Comparison of ENCODE assay signal across 16 mouse cellular contexts in genomic region chr17:27954629-27955402, GRCm38 (mm10). TPM values are rescaled to one million over a fixed set of nuclear protein-coding genes. Genes with fewer than 3 reads are reported as not detected.
A peak's percentile ranks its signal among the peaks of the same experiment; 100 is the strongest.
DNase-seq lines count a peak whose midpoint lies in the region; ATAC-seq lines count a peak whose summit lies in the region.
"Had no signal": no experiment of that assay in that cellular context is flagged by ENCODE, and none has a peak within 500 bp of the region (broad histone marks: within the 10 kb centered on the region; RNA-seq: fewer than 3 reads in every experiment).

No protein-coding gene starts in this region.

- H3K36me3 ChIP-seq in hindbrain, embryonic 10.5 days: no peaks in the 10 kb centered on the region
- H3K36me3 ChIP-seq in hindbrain, embryonic 11.5 days (ENCODE audit: control insufficient read depth, insufficient read depth, low read length): no peaks in the 10 kb centered on the region
- no peaks in the 10 kb centered on the region for H3K36me3 ChIP-seq in midbrain, embryonic 11.5 days (ENCODE audit: control insufficient read depth, insufficient read depth, low read length)
- no peaks in the 10 kb centered on the region for H3K36me3 ChIP-seq in midbrain, embryonic 15.5 days (replicated peaks)
- no peaks in the 10 kb centered on the region for H3K36me3 ChIP-seq in hindbrain, embryonic 16.5 days (ENCODE audit: control insufficient read depth, insufficient read depth, low read length)
- H3K36me3 ChIP-seq: embryonic facial prominence, embryonic 13.5 days; forebrain, embryonic 12.5 days; heart, embryonic 15.5 days had no signal

- DNase-seq in hindbrain, embryonic 10.5 days (ENCODE audit: low spot score): no peak
- DNase-seq in hindbrain, embryonic 11.5 days (ENCODE audit: low spot score): no peak
- peak; percentile 83 for DNase-seq in midbrain, embryonic 11.5 days (ENCODE audit: low spot score, missing footprints)
- no peak for DNase-seq in layer of hippocampus, adult 9-11 months
- no peak for DNase-seq in right cerebral cortex, postnatal 14 days
- DNase-seq: cerebellum, adult 8-10 months; gastrocnemius, postnatal 10 days; lung, postnatal 14 days; thymus, adult 2 months had no signal

- no peaks in the 10 kb centered on the region for H3K9me3 ChIP-seq in hindbrain, embryonic 10.5 days
- H3K9me3 ChIP-seq in hindbrain, embryonic 11.5 days (ENCODE audit: control insufficient read depth, low read length): no peaks in the 10 kb centered on the region
- H3K9me3 ChIP-seq in midbrain, embryonic 11.5 days (ENCODE audit: control insufficient read depth, low read length): no peaks in the 10 kb centered on the region
- H3K9me3 ChIP-seq in midbrain, embryonic 15.5 days: no peaks in the 10 kb centered on the region
- no peaks in the 10 kb centered on the region for H3K9me3 ChIP-seq in hindbrain, embryonic 16.5 days (ENCODE audit: control insufficient read depth, low read length)
- H3K9me3 ChIP-seq: embryonic facial prominence, embryonic 13.5 days; forebrain, embryonic 12.5 days; heart, embryonic 15.5 days had no signal

- ATAC-seq in hindbrain, embryonic 11.5 days (ENCODE audit: low FRiP score): no peak
- no peak for ATAC-seq in midbrain, embryonic 11.5 days (ENCODE audit: low FRiP score)
- no peak for ATAC-seq in midbrain, embryonic 15.5 days (replicated peaks)
- no peak for ATAC-seq in hindbrain, embryonic 16.5 days
- ATAC-seq: CD4-positive, CD25-positive, alpha-beta regulatory T cell, adult 4 months; intestine, embryonic 16.5 days had no signal

- 0 out of 2 replicates have a peak overlapping the region, but pooled peaks have one; percentile 23 for H3K27ac ChIP-seq in hindbrain, embryonic 10.5 days
- H3K27ac ChIP-seq in hindbrain, embryonic 11.5 days (ENCODE audit: low read depth, low read length): no peak overlapping the region
- H3K27ac ChIP-seq in midbrain, embryonic 11.5 days (ENCODE audit: low read depth, low read length): no peak overlapping the region
- no peak overlapping the region for H3K27ac ChIP-seq in midbrain, embryonic 15.5 days
- H3K27ac ChIP-seq in hindbrain, embryonic 16.5 days (ENCODE audit: low read depth, low read length): 0 out of 2 replicates have a peak overlapping the region, but pooled peaks have one; percentile 32
- H3K27ac ChIP-seq: embryonic facial prominence, embryonic 13.5 days; forebrain, embryonic 12.5 days; heart, embryonic 15.5 days had no signal

- no peaks in the 10 kb centered on the region for H3K27me3 ChIP-seq in hindbrain, embryonic 10.5 days (ENCODE audit: insufficient read depth, poor library complexity, severe bottlenecking)
- H3K27me3 ChIP-seq in hindbrain, embryonic 11.5 days (ENCODE audit: control insufficient read depth, insufficient read depth, low read length): no peaks in the 10 kb centered on the region
- H3K27me3 ChIP-seq in midbrain, embryonic 11.5 days (ENCODE audit: control insufficient read depth, insufficient read depth, low read length): no peaks in the 10 kb centered on the region
- H3K27me3 ChIP-seq in midbrain, embryonic 15.5 days (replicated peaks): no peaks in the 10 kb centered on the region
- H3K27me3 ChIP-seq in hindbrain, embryonic 16.5 days (replicated peaks; ENCODE audit: control insufficient read depth, insufficient read depth, low read length): no peaks in the 10 kb centered on the region
- H3K27me3 ChIP-seq: embryonic facial prominence, embryonic 13.5 days; forebrain, embryonic 12.5 days; heart, embryonic 15.5 days had no signal

- peaks cover 11% of the 10 kb centered on the region for H3K4me1 ChIP-seq in hindbrain, embryonic 10.5 days (replicated peaks)
- no peaks in the 10 kb centered on the region for H3K4me1 ChIP-seq in hindbrain, embryonic 11.5 days (replicated peaks; ENCODE audit: control insufficient read depth, insufficient read depth, low read length)
- no peaks in the 10 kb centered on the region for H3K4me1 ChIP-seq in midbrain, embryonic 11.5 days (ENCODE audit: control insufficient read depth, insufficient read depth, low read length)
- 0 out of 2 replicates have a peak, but pooled peaks cover 4% of the 10 kb centered on the region for H3K4me1 ChIP-seq in midbrain, embryonic 15.5 days
- H3K4me1 ChIP-seq in hindbrain, embryonic 16.5 days (ENCODE audit: control insufficient read depth, insufficient read depth, low read depth, low read length): peaks cover 2% of the 10 kb centered on the region
- H3K4me1 ChIP-seq: forebrain, embryonic 12.5 days had no signal

- 68% methylated on average over 14 of the region's 14 CpGs for WGBS in hindbrain, embryonic 10.5 days
- 67% methylated on average over 14 of the region's 14 CpGs for WGBS in hindbrain, embryonic 11.5 days
- WGBS in midbrain, embryonic 11.5 days: 72% methylated on average over 14 of the region's 14 CpGs
- WGBS in midbrain, embryonic 15.5 days: 71% methylated on average over 14 of the region's 14 CpGs
- WGBS in hindbrain, embryonic 16.5 days: 70% methylated on average over 14 of the region's 14 CpGs

- no peak overlapping the region for H3K4me2 ChIP-seq in hindbrain, embryonic 11.5 days (replicated peaks; ENCODE audit: low read depth, low read length)
- no peak overlapping the region for H3K4me2 ChIP-seq in midbrain, embryonic 11.5 days
- H3K4me2 ChIP-seq in midbrain, embryonic 15.5 days: no peak overlapping the region
- no peak overlapping the region for H3K4me2 ChIP-seq in hindbrain, embryonic 16.5 days (ENCODE audit: low read length)
- H3K4me2 ChIP-seq: embryonic facial prominence, embryonic 13.5 days; forebrain, embryonic 12.5 days; heart, embryonic 15.5 days had no signal

- no peak overlapping the region for H3K4me3 ChIP-seq in hindbrain, embryonic 10.5 days
- no peak overlapping the region for H3K4me3 ChIP-seq in hindbrain, embryonic 11.5 days (ENCODE audit: low read depth, low read length)
- H3K4me3 ChIP-seq in midbrain, embryonic 11.5 days (ENCODE audit: low read depth, low read length): no peak overlapping the region
- H3K4me3 ChIP-seq in midbrain, embryonic 15.5 days: no peak overlapping the region
- H3K4me3 ChIP-seq in hindbrain, embryonic 16.5 days (ENCODE audit: low read length): no peak overlapping the region
- H3K4me3 ChIP-seq: embryonic facial prominence, embryonic 13.5 days; forebrain, embryonic 12.5 days; heart, embryonic 15.5 days had no signal

- H3K9ac ChIP-seq in hindbrain, embryonic 11.5 days (ENCODE audit: low read depth, low read length): no peak overlapping the region
- H3K9ac ChIP-seq in midbrain, embryonic 11.5 days (ENCODE audit: low read length): no peak overlapping the region
- H3K9ac ChIP-seq in midbrain, embryonic 15.5 days: no peak overlapping the region
- no peak overlapping the region for H3K9ac ChIP-seq in hindbrain, embryonic 16.5 days (ENCODE audit: low read depth, low read length)
- H3K9ac ChIP-seq: embryonic facial prominence, embryonic 13.5 days; forebrain, embryonic 12.5 days; heart, embryonic 15.5 days had no signal

RNA-seq across cellular contexts. Expression of gene Taf11, which starts 45.2 kb away (rescaled TPM):
- 81.0 and 90.4 TPM in 2 replicates for polyA plus RNA-seq in hindbrain, embryonic 10.5 days (2016; fragmentation: Nextera tagmentation; extraction: Ambion mirVana)
- polyA plus RNA-seq in hindbrain, embryonic 11.5 days (2014; fragmentation: Nextera tagmentation; extraction: Ambion mirVana): 89.5 and 93.9 TPM in 2 replicates
- 95.0 and 103 TPM in 2 replicates for polyA plus RNA-seq in midbrain, embryonic 11.5 days (2014; fragmentation: Nextera tagmentation; extraction: Ambion mirVana)
- 58.1 and 63.1 TPM in 2 replicates for polyA plus RNA-seq in midbrain, embryonic 15.5 days (2015; fragmentation: Nextera tagmentation; extraction: Ambion mirVana)
- 51.6 and 58.2 TPM in 2 replicates for polyA plus RNA-seq in hindbrain, embryonic 16.5 days (2015; fragmentation: Nextera tagmentation; extraction: Ambion mirVana)

RNA-seq across cellular contexts. Expression of gene Anks1, which starts 45.7 kb away (rescaled TPM):
- polyA plus RNA-seq in hindbrain, embryonic 10.5 days (2016; fragmentation: Nextera tagmentation; extraction: Ambion mirVana): 25.0 and 62.0 TPM in 2 replicates
- polyA plus RNA-seq in hindbrain, embryonic 11.5 days (2014; fragmentation: Nextera tagmentation; extraction: Ambion mirVana): 35.5 and 43.6 TPM in 2 replicates
- 22.5 and 23.7 TPM in 2 replicates for polyA plus RNA-seq in midbrain, embryonic 11.5 days (2014; fragmentation: Nextera tagmentation; extraction: Ambion mirVana)
- 68.2 and 71.9 TPM in 2 replicates for polyA plus RNA-seq in midbrain, embryonic 15.5 days (2015; fragmentation: Nextera tagmentation; extraction: Ambion mirVana)
- 44.0 and 54.2 TPM in 2 replicates for polyA plus RNA-seq in hindbrain, embryonic 16.5 days (2015; fragmentation: Nextera tagmentation; extraction: Ambion mirVana)

Comparison
In these comparisons a context has a peak if more than half of its experiments do, and no peak if none do; other contexts are left out.
1. H3K27ac ChIP-seq: peak in hindbrain, embryonic 10.5 days (single experiment) and hindbrain, embryonic 16.5 days (single experiment); none in hindbrain, embryonic 11.5 days (single experiment), midbrain, embryonic 11.5 days (single experiment) and midbrain, embryonic 15.5 days (single experiment).